9 mouse cellular contexts compared by ENCODE assay signal in genomic region chr16:33684162-33684702, GRCm38 (mm10). TPM values are rescaled to one million over a fixed set of nuclear protein-coding genes. Genes with fewer than 3 reads are reported as not detected.
DNase-seq lines count a peak whose midpoint lies in the region; ATAC-seq and TF ChIP-seq lines count a peak whose summit lies in the region.
"Had no signal": no experiment of that assay in that cellular context is flagged by ENCODE, and none has a peak within 500 bp of the region (broad histone marks: within the 10 kb centered on the region; RNA-seq: fewer than 3 reads in every experiment).

Heg1 (plus strand) TSS chr16:33684370.

- DNase-seq in c-Kit-positive CD71-positive TER-119-negative erythroid progenitor cells, embryonic 14.5 days (ENCODE audit: low read depth): peak; percentile 77
- peak; percentile 89 for DNase-seq in forebrain, embryonic 11.5 days (ENCODE audit: low spot score)
- peak; percentile 82 to 91 for DNase-seq in kidney, postnatal 25 days
- peak; percentile 86 for DNase-seq in liver, postnatal 0 days
- peak; percentile 86 to 88 for DNase-seq in thymus, adult 18-20 months

- no peak for TF ChIP-seq EP300 in ES-Bruce4 (IDR thresholded peaks at IDR 0.05; ENCODE audit: insufficient read depth, low read depth, low read length)
- TF ChIP-seq EP300 in liver, postnatal 0 days (IDR thresholded peaks at IDR 0.05; ENCODE audit: low read depth): no peak

- H3K9me3 ChIP-seq in ES-Bruce4 (replicated peaks; ENCODE audit: control insufficient read depth, insufficient read depth, low read length, poor library complexity, severe bottlenecking): no peaks in the 10 kb centered on the region
- no peaks in the 10 kb centered on the region for H3K9me3 ChIP-seq in forebrain, embryonic 11.5 days (ENCODE audit: control insufficient read depth, low read length)
- no peaks in the 10 kb centered on the region for H3K9me3 ChIP-seq in heart, embryonic 16.5 days (replicated peaks; ENCODE audit: control insufficient read depth, low read length)
- H3K9me3 ChIP-seq in liver, postnatal 0 days (ENCODE audit: low read length): no peaks in the 10 kb centered on the region

- no peak for TF ChIP-seq POLR2A in ES-Bruce4 (IDR thresholded peaks at IDR 0.05; ENCODE audit: insufficient read depth, low read length)

- 1% methylated on average over 53 of the region's 57 CpGs for WGBS in forebrain, embryonic 11.5 days
- 1% methylated on average over 19 of the region's 57 CpGs for WGBS in heart, embryonic 16.5 days
- under 1% methylated on average over 31 of the region's 57 CpGs for WGBS in liver, postnatal 0 days (ENCODE audit: insufficient replicate concordance)

- H3K36me3 ChIP-seq in ES-Bruce4 (ENCODE audit: control insufficient read depth, insufficient read depth, low read length, poor library complexity, severe bottlenecking): no peaks in the 10 kb centered on the region
- H3K36me3 ChIP-seq in forebrain, embryonic 11.5 days (ENCODE audit: control insufficient read depth, insufficient read depth, low read length): no peaks in the 10 kb centered on the region; the same call in 1 of the 2 replicates
- 0 out of 2 replicates have a peak, but pooled peaks cover 2% of the 10 kb centered on the region for H3K36me3 ChIP-seq in heart, embryonic 16.5 days (ENCODE audit: control insufficient read depth, insufficient read depth)
- no peaks in the 10 kb centered on the region for H3K36me3 ChIP-seq in liver, postnatal 0 days (replicated peaks; ENCODE audit: insufficient read depth, low read length)

- H3K27ac ChIP-seq in ES-Bruce4 (ENCODE audit: insufficient read depth, low read length): no peak within 1 kb of the TSS
- peak within 1 kb of the TSS; percentile 86 for H3K27ac ChIP-seq in forebrain, embryonic 11.5 days (ENCODE audit: low read depth, low read length)
- peak within 1 kb of the TSS; percentile 84 for H3K27ac ChIP-seq in heart, embryonic 16.5 days (ENCODE audit: low read length)
- peak within 1 kb of the TSS; percentile 83 for H3K27ac ChIP-seq in liver, postnatal 0 days (ENCODE audit: low read depth)
- H3K27ac ChIP-seq: macrophage had no signal

- no peak for TF ChIP-seq CTCF in ES-Bruce4 (IDR thresholded peaks at IDR 0.05; ENCODE audit: low read depth, low read length)
- TF ChIP-seq CTCF in liver, postnatal 0 days (IDR thresholded peaks at IDR 0.05; ENCODE audit: low read depth): no peak

- peaks cover 9% of the 10 kb centered on the region for H3K4me1 ChIP-seq in ES-Bruce4 (ENCODE audit: control insufficient read depth, insufficient read depth, low read length)
- H3K4me1 ChIP-seq in forebrain, embryonic 11.5 days (replicated peaks; ENCODE audit: control insufficient read depth, insufficient read depth, low read length): peaks cover 22% of the 10 kb centered on the region
- H3K4me1 ChIP-seq in heart, embryonic 16.5 days (ENCODE audit: control insufficient read depth, insufficient read depth, low read length): peaks cover 38% of the 10 kb centered on the region
- peaks cover 30% of the 10 kb centered on the region for H3K4me1 ChIP-seq in liver, postnatal 0 days (ENCODE audit: insufficient read depth)

- H3K4me3 ChIP-seq in ES-Bruce4 (ENCODE audit: low read depth, low read length): peak within 1 kb of the TSS; percentile 56
- H3K4me3 ChIP-seq in forebrain, embryonic 11.5 days (ENCODE audit: low read depth, low read length): peak within 1 kb of the TSS; percentile 97
- H3K4me3 ChIP-seq in heart, embryonic 16.5 days (ENCODE audit: low read length): peak within 1 kb of the TSS; percentile 72
- H3K4me3 ChIP-seq in liver, postnatal 0 days (ENCODE audit: low read depth, low read length): peak within 1 kb of the TSS; percentile 76

- peak within 1 kb of the TSS; percentile 88 for H3K9ac ChIP-seq in ES-Bruce4 (ENCODE audit: low read depth, poor library complexity, severe bottlenecking)
- peak within 1 kb of the TSS; percentile 97 for H3K9ac ChIP-seq in forebrain, embryonic 11.5 days (ENCODE audit: low read length)
- H3K9ac ChIP-seq in heart, embryonic 16.5 days (ENCODE audit: low read length): peak within 1 kb of the TSS; percentile 92
- H3K9ac ChIP-seq in liver, postnatal 0 days (replicated peaks): peak within 1 kb of the TSS; percentile 93

- H3K27me3 ChIP-seq in ES-Bruce4 (ENCODE audit: control insufficient read depth, insufficient read depth, low read length, poor library complexity, severe bottlenecking): peaks cover 8% of the 10 kb centered on the region; the same call in 1 of the 2 replicates
- H3K27me3 ChIP-seq in forebrain, embryonic 11.5 days (ENCODE audit: control insufficient read depth, insufficient read depth, low read length): no peaks in the 10 kb centered on the region
- H3K27me3 ChIP-seq in heart, embryonic 16.5 days (ENCODE audit: control insufficient read depth, insufficient read depth, low read length): no peaks in the 10 kb centered on the region
- no peaks in the 10 kb centered on the region for H3K27me3 ChIP-seq in liver, postnatal 0 days (ENCODE audit: insufficient read depth, low read length)

- ATAC-seq in forebrain, embryonic 11.5 days (replicated peaks; ENCODE audit: low FRiP score): peak; percentile 82
- ATAC-seq in heart, embryonic 16.5 days (replicated peaks; ENCODE audit: extremely low read depth, insufficient read depth, low FRiP score): peak; percentile 81
- ATAC-seq in liver, postnatal 0 days: peak; percentile 87
- ATAC-seq in neutrophil, adult 5-6 weeks (ENCODE audit: extremely low read depth, insufficient number of reproducible peaks, low FRiP score, poor library complexity, severe bottlenecking): peak; percentile 29

- peak within 1 kb of the TSS; percentile 81 for H3K4me2 ChIP-seq in forebrain, embryonic 11.5 days (ENCODE audit: low read depth, low read length, severe bottlenecking)
- H3K4me2 ChIP-seq in heart, embryonic 16.5 days (ENCODE audit: low read depth, low read length): peak within 1 kb of the TSS; percentile 71
- H3K4me2 ChIP-seq in liver, postnatal 0 days (ENCODE audit: low read depth, low read length): peak within 1 kb of the TSS; percentile 96

RNA-seq across cellular contexts. Expression of gene Heg1, which starts in this region (rescaled TPM):
- 18.5 and 21.7 TPM in 2 replicates for polyA plus RNA-seq in ES-Bruce4 (2011; ENCODE audit: insufficient read depth, insufficient read length, low read depth, missing spikeins)
- polyA plus RNA-seq in forebrain, embryonic 11.5 days (2014; fragmentation: Nextera tagmentation; extraction: Ambion mirVana): 39.8 and 43.9 TPM in 2 replicates
- polyA plus RNA-seq in heart, embryonic 16.5 days (2015; fragmentation: Nextera tagmentation; extraction: Ambion mirVana): 34.0 and 35.1 TPM in 2 replicates
- polyA plus RNA-seq in liver, postnatal 0 days (2015; fragmentation: Nextera tagmentation; extraction: Ambion mirVana): 4.4 and 4.7 TPM in 2 replicates
- 38.1 and 42.1 TPM in 2 replicates for total RNA-seq in neutrophil, adult 5-6 weeks (2017)

Comparison
In these comparisons a context has a peak if more than half of its experiments do, and no peak if none do; other contexts are left out.
1. ATAC-seq: peak in every context shown above with its lines; median percentile 87 in liver, postnatal 0 days; 82 in forebrain, embryonic 11.5 days; 81 in heart, embryonic 16.5 days; 29 in neutrophil, adult 5-6 weeks.